8 mouse cellular contexts compared by ENCODE assay signal in the genomic region with DNA sequence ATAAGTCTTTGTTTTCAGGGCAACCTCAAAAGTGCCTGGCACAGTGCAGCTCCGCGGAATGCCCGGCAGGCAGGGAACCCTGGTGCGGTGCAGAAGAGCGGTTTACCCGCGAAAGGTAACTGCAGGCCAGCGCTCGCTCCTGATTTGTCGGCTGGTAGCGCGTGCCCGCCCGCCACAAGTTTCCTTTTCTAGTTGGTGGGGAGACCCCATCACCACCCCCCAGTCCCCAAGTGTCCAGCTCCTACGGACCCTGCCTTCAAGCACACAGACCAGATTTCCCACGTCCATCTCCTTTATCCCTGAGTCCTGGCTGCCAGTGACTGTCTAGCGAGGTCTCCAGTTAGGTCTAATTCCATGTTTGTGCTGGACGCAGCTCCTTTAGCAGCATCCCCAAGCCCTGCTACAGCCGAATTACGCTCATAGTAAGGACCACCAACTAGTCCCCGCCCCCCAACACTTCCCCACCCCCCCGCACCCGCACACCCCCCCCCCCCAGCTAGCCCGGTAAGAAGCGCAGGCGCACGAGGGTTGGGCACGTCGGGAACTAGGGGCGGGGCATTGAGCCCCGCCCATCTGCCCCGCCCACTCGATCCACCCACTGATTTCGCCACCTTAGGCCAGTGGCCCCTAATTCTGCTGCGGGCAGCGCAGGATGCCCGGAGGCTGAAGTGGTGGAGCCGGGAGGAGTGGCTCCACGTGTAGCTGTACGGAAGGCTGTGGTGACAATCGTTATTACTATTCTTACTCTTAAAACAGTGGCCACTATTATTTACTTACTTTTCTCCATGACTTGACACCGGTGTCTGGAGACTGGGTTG. TPM values are rescaled to one million over a fixed set of nuclear protein-coding genes. Genes with fewer than 3 reads are reported as not detected.
A peak's percentile ranks its signal among the peaks of the same experiment; 100 is the strongest.
DNase-seq lines count a peak whose midpoint lies in the region; ATAC-seq and TF ChIP-seq lines count a peak whose summit lies in the region.

A gene (minus strand): TSS at position 381 of the 818 bp plus-strand sequence.
A gene (plus strand): TSS at position 601 of the 818 bp plus-strand sequence.

- H3K9me3 ChIP-seq in E14TG2a.4 (ENCODE audit: low read length) = no peaks in the 10 kb centered on the region
- no peaks in the 10 kb centered on the region for H3K9me3 ChIP-seq in forebrain, embryonic 16.5 days (ENCODE audit: control insufficient read depth, low read length)
- H3K9me3 ChIP-seq in lung, embryonic 14.5 days (ENCODE audit: low read depth, low read length) = no peaks in the 10 kb centered on the region

- H3K4me3 ChIP-seq in E14TG2a.4 (replicated peaks; ENCODE audit: low read length) = peak within 1 kb of the TSS; percentile 84
- peak within 1 kb of the TSS; percentile 76 for H3K4me3 ChIP-seq in forebrain, embryonic 16.5 days (replicated peaks; ENCODE audit: low read length)
- peak within 1 kb of the TSS; percentile 70 for H3K4me3 ChIP-seq in layer of hippocampus, adult 2 months
- peak within 1 kb of the TSS; percentile 59 for H3K4me3 ChIP-seq in lung, embryonic 14.5 days (ENCODE audit: low read depth, low read length)

- under 1% methylated on average over 42 of the region's 42 CpGs for WGBS in forebrain, embryonic 16.5 days
- under 1% methylated on average over 42 of the region's 42 CpGs for WGBS in lung, embryonic 14.5 days

- TF ChIP-seq CTCF in E14TG2a.4 (conservative IDR thresholded peaks at IDR 0.05; ENCODE audit: low read length) = no peak
- peak; percentile 34 for TF ChIP-seq CTCF in layer of hippocampus, adult 2 months (conservative IDR thresholded peaks at IDR 0.05)
- no peak for TF ChIP-seq CTCF in lung, embryonic 14.5 days (IDR thresholded peaks at IDR 0.05; ENCODE audit: low read depth)

- peak within 1 kb of the TSS; percentile 63 for H3K9ac ChIP-seq in forebrain, embryonic 16.5 days (replicated peaks; ENCODE audit: low read depth, low read length)
- peak within 1 kb of the TSS; percentile 62 for H3K9ac ChIP-seq in lung, embryonic 14.5 days

- intact Hi-C loops in heart, postnatal 36 days (cut with DNase I) = loop anchor here (5.0 kb wide), 1 partner anchor 67 kb away; no protein-coding TSS in a partner anchor

- H3K27ac ChIP-seq in forebrain, embryonic 16.5 days (ENCODE audit: low read length) = peak within 1 kb of the TSS; percentile 23; the same call in 1 of the 2 replicates
- H3K27ac ChIP-seq in layer of hippocampus, adult 2 months = peak within 1 kb of the TSS; percentile 74
- peak within 1 kb of the TSS; percentile 51; the same call in 1 of the 2 replicates for H3K27ac ChIP-seq in lung, embryonic 14.5 days (ENCODE audit: low read depth)

- H3K27me3 ChIP-seq in E14TG2a.4 (ENCODE audit: insufficient read depth, low read length) = peaks cover 34% of the 10 kb centered on the region
- H3K27me3 ChIP-seq in forebrain, embryonic 16.5 days (replicated peaks; ENCODE audit: control insufficient read depth, insufficient read depth, low read length) = no peaks in the 10 kb centered on the region
- no peaks in the 10 kb centered on the region for H3K27me3 ChIP-seq in lung, embryonic 14.5 days (ENCODE audit: insufficient read depth, low read length)

- H3K36me3 ChIP-seq in E14TG2a.4 (ENCODE audit: insufficient read depth, low read length) = no peaks in the 10 kb centered on the region
- no peaks in the 10 kb centered on the region for H3K36me3 ChIP-seq in forebrain, embryonic 16.5 days (ENCODE audit: control insufficient read depth, insufficient read depth)
- no peaks in the 10 kb centered on the region for H3K36me3 ChIP-seq in lung, embryonic 14.5 days (ENCODE audit: insufficient read depth)

- peak within 1 kb of the TSS; percentile 90 for H3K4me2 ChIP-seq in forebrain, embryonic 16.5 days (ENCODE audit: low read length)
- H3K4me2 ChIP-seq in lung, embryonic 14.5 days = peak within 1 kb of the TSS; percentile 94

- DNase-seq in cerebellum, adult 11 months = peak; percentile 49
- peak; percentile 67 to 74 for DNase-seq in heart, postnatal 36 days
- DNase-seq in layer of hippocampus, adult 2 months (ENCODE audit: low spot score in 2 of 2) = peak; percentile 38 to 62
- DNase-seq in lung, embryonic 14.5 days = peak; percentile 93
- DNase-seq in thymus, adult 18-20 months = peak; percentile 39 to 40

- H3K4me1 ChIP-seq in E14TG2a.4 (replicated peaks; ENCODE audit: low read depth, low read length) = peaks cover 13% of the 10 kb centered on the region
- H3K4me1 ChIP-seq in forebrain, embryonic 16.5 days (replicated peaks; ENCODE audit: control insufficient read depth, insufficient read depth, low read length) = peaks cover 9% of the 10 kb centered on the region
- no peaks in the 10 kb centered on the region; the same call in 1 of the 2 replicates for H3K4me1 ChIP-seq in lung, embryonic 14.5 days (ENCODE audit: insufficient read depth)

- peak; percentile 95 for ATAC-seq in forebrain, embryonic 16.5 days
- ATAC-seq in lung, embryonic 14.5 days (ENCODE audit: insufficient read depth) = peak; percentile 93
- peak; percentile 90 for ATAC-seq in neutrophil, adult 5-6 weeks (ENCODE audit: extremely low read depth, insufficient number of reproducible peaks, low FRiP score, poor library complexity, severe bottlenecking)

RNA-seq across cellular contexts. Expression of the first gene that starts in this region (rescaled TPM):
- polyA plus RNA-seq in forebrain, embryonic 16.5 days (2015; fragmentation: Nextera tagmentation; extraction: Ambion mirVana) = not detected in 2 replicates
- not detected for total RNA-seq in heart, postnatal 36 days (2021)
- total RNA-seq in layer of hippocampus, adult 2 months (2021) = not detected
- 0.07 and 0.09 TPM in 2 replicates for polyA plus RNA-seq in lung, embryonic 14.5 days (2014; fragmentation: Nextera tagmentation; extraction: Ambion mirVana)
- total RNA-seq in neutrophil, adult 5-6 weeks (2017) = 0.61 and 1.0 TPM in 2 replicates

RNA-seq across cellular contexts. Expression of the second gene that starts in this region (rescaled TPM):
- polyA plus RNA-seq in forebrain, embryonic 16.5 days (2015; fragmentation: Nextera tagmentation; extraction: Ambion mirVana) = 11.7 and 14.5 TPM in 2 replicates
- 10 to 100 TPM; 12.6 to 13.8 TPM for total RNA-seq in heart, postnatal 36 days (2021)
- 1 to 10 TPM; 6.6 to 8.8 TPM for total RNA-seq in layer of hippocampus, adult 2 months (2021)
- polyA plus RNA-seq in lung, embryonic 14.5 days (2014; fragmentation: Nextera tagmentation; extraction: Ambion mirVana) = 49.7 and 55.6 TPM in 2 replicates
- total RNA-seq in neutrophil, adult 5-6 weeks (2017) = 1,430 and 1,555 TPM in 2 replicates

Comparison
In these comparisons a context has a peak if more than half of its experiments do, and no peak if none do; other contexts are left out.
1. Peak in every context shown above with its lines: DNase-seq, ATAC-seq, H3K4me3 ChIP-seq and H3K27ac ChIP-seq.
2. RNA of the second gene that starts in this region (total RNA-seq): 1,430 to 1,555 TPM in neutrophil, adult 5-6 weeks; 12.6 to 13.8 TPM in heart, postnatal 36 days and 6.6 to 8.8 TPM in layer of hippocampus, adult 2 months; every median in the first group is over 10 times any median in the second.
3. DNase-seq: peak in every context shown above with its lines; median percentile 93 in lung, embryonic 14.5 days; 70 in heart, postnatal 36 days; 50 in layer of hippocampus, adult 2 months; 49 in cerebellum, adult 11 months; 40 in thymus, adult 18-20 months.
4. H3K27ac ChIP-seq: peak in every context shown above with its lines; median percentile 74 in layer of hippocampus, adult 2 months; 51 in lung, embryonic 14.5 days; 23 in forebrain, embryonic 16.5 days.